Mouse (Mus musculus): ENCODE results near the gene Fdx1. TPM values are rescaled to one million over a fixed set of nuclear protein-coding genes. Genes with fewer than 3 reads are reported as not detected.

Fdx1 gene
- total RNA-seq, 1 experiment: 21.3 TPM

DNA sequence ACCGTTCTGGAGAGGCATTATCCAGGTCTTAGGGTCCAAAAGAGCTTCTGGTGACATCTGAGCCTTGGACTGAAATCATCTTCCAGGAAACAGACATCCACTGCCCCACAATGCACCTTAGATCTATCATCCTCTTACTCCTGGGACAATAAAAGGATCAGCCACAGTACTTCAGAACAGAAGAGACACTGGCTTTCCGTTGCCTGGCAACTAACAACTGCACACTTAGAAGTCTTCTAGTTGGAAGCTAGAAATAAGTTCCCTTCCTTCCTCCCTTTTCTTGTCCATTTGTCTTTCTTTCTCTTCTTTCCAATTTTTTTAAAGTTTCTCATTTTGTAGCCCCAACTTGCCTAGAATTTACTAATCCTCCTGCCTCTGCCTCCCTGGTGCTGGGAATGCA is 40.6 kb downstream of the Fdx1 start:
- no peaks in the 10 kb centered on the region for H3K4me1 ChIP-seq (ENCODE audit: control insufficient read depth in 2 of 2, insufficient read depth in 2 of 2, low read length in 2 of 2, poor library complexity in 1 of 2)
- no peak for DNase-seq (ENCODE audit: low read depth, low spot score)
- no peaks in the 10 kb centered on the region for H3K9me3 ChIP-seq (ENCODE audit: control insufficient read depth, insufficient read depth, low read depth, low read length)
- TF ChIP-seq CHD2 (IDR thresholded peaks at IDR 0.05; ENCODE audit: low read depth, low read length) (no peak), HCFC1 (IDR thresholded peaks at IDR 0.05; ENCODE audit: borderline replicate concordance, insufficient read depth, low read length) (no peak), ZNF384 (IDR thresholded peaks at IDR 0.05; ENCODE audit: low read depth, low read length) (no peak)
- in situ Hi-C loops (cut with MboI; ENCODE audit: low sequenced_read_pairs in 2 of 2, unreplicated experiment in 2 of 2): loop anchor here in 1 of 2 experiments (25.0 kb wide), 1 partner anchor 585 kb away; the partner anchor contains the start of gene 1810046K07Rik
- no peak overlapping the region for H3K4me3 ChIP-seq (ENCODE audit: insufficient read depth in 1 of 2, low read depth in 1 of 2, low read length in 2 of 2, poor library complexity in 1 of 2, severe bottlenecking in 1 of 2)
- no peaks in the 10 kb centered on the region for H3K36me3 ChIP-seq (ENCODE audit: control insufficient read depth, insufficient read depth, low read length, poor library complexity, severe bottlenecking)
- no peak overlapping the region for H3K9ac ChIP-seq (ENCODE audit: insufficient read depth, low read depth, low read length, poor library complexity, severe bottlenecking)
- no peak overlapping the region for H3K27ac ChIP-seq (ENCODE audit: insufficient read depth, low read depth, low read length, poor library complexity, severe bottlenecking)

DNA sequence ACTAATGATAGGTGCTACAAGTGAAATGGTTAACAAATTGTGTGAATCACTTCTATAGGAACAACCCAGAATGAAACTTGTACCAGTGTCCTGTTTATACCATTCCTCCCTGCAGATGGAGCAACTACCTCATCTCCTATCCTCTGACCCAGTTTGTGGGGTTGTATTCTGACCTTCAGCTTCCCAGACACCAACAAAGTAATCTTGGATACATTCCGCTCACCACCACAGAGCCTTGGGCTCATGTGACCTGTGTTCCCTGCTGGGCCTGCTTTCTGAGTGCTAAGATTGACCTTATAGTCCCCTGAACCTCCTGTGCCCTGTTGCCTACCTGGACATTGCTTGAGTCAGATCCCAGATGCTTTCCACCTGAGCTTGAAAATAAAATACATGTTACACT is 47.8 kb downstream of the Fdx1 start:
- in situ Hi-C loops (cut with MboI; ENCODE audit: low sequenced_read_pairs in 2 of 2, unreplicated experiment in 2 of 2): loop anchor here in 1 of 2 experiments (25.0 kb wide), 1 partner anchor 578 kb away; the partner anchor contains the start of gene 1810046K07Rik
- Histone ChIP-seq H3K9me3 (ENCODE audit: control insufficient read depth, insufficient read depth, low read depth, low read length) (no peaks in the 10 kb centered on the region), H3K4me1 (ENCODE audit: control insufficient read depth in 2 of 2, insufficient read depth in 2 of 2, low read length in 2 of 2, poor library complexity in 1 of 2) (no peaks in the 10 kb centered on the region), H3K27ac (ENCODE audit: insufficient read depth, low read depth, low read length, poor library complexity, severe bottlenecking) (no peak overlapping the region), H3K36me3 (ENCODE audit: control insufficient read depth, insufficient read depth, low read length, poor library complexity, severe bottlenecking) (no peaks in the 10 kb centered on the region), H3K9ac (ENCODE audit: insufficient read depth, low read depth, low read length, poor library complexity, severe bottlenecking) (no peak overlapping the region), H3K4me3 (ENCODE audit: insufficient read depth in 1 of 2, low read depth in 1 of 2, low read length in 2 of 2, poor library complexity in 1 of 2, severe bottlenecking in 1 of 2) (no peak overlapping the region)
- TF ChIP-seq CHD2 (IDR thresholded peaks at IDR 0.05; ENCODE audit: low read depth, low read length) (no peak), MAFK (IDR thresholded peaks at IDR 0.05; ENCODE audit: insufficient read depth, low read depth, low read length) (no peak), ZC3H11A (IDR thresholded peaks at IDR 0.05; ENCODE audit: borderline replicate concordance, low read depth, low read length) (no peak), ZNF384 (IDR thresholded peaks at IDR 0.05; ENCODE audit: low read depth, low read length) (no peak), HCFC1 (IDR thresholded peaks at IDR 0.05; ENCODE audit: borderline replicate concordance, insufficient read depth, low read length) (no peak)
- no peak for DNase-seq (ENCODE audit: low read depth, low spot score)

DNA sequence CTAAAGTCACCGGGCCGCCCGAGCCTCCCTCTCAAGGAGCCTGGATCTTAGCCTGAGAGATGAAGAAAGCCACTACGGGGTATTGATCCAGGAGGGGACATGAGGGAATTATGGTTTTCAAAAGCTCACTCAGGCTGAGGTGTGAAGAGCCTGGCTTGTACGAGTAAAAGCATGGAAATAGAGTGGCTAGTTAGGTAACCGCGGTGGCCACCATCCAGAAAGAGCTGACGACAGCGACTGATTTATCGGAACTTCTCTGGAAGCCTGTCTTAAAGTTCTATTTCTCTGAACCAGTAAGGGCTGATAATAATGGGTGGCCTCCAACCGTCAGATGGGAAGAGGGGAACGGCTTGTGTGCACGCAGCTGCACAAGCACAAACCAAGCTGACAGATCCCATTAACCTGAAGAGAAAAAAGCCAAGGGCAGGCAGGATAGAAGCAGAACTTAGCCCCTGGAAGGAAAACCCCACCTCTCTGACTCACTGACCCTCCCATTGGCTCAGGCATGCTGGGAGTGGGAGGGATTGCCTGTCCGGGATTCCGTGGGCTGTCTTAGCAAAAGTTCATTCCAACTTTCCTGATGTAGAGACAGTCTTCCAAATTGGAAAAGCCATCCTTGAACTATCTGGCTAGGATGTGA is 48.8 kb downstream of the Fdx1 start:
- H3K27ac ChIP-seq (ENCODE audit: insufficient read depth, low read depth, low read length, poor library complexity, severe bottlenecking): no peak overlapping the region

DNA sequence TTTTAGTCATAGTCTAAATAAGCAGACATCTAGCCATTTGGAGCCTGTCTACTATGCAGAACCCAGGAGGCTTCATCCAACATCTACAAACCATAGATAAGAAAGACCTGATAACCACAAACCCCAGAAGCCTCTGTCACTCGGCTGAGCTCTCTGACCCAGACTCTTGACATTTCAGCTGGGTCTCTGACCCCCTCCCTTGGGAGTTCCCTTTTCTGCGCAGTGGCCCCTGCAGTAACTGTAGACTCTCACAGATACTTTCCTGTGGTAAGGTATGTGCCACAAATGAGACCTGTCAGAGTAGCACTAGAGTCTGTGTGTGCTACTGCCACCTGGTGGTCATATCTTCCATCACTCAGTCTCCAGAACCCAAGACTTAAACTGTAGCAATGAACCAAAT is 54.5 kb downstream of the Fdx1 start:
- no peaks in the 10 kb centered on the region for H3K4me1 ChIP-seq (ENCODE audit: control insufficient read depth in 2 of 2, insufficient read depth in 2 of 2, low read length in 2 of 2, poor library complexity in 1 of 2)
- H3K4me3 ChIP-seq (ENCODE audit: insufficient read depth in 1 of 2, low read depth in 1 of 2, low read length in 2 of 2, poor library complexity in 1 of 2, severe bottlenecking in 1 of 2): no peak overlapping the region
- H3K9ac ChIP-seq (ENCODE audit: insufficient read depth, low read depth, low read length, poor library complexity, severe bottlenecking): no peak overlapping the region
- H3K36me3 ChIP-seq (ENCODE audit: control insufficient read depth, insufficient read depth, low read length, poor library complexity, severe bottlenecking): no peaks in the 10 kb centered on the region
- in situ Hi-C loops (cut with MboI; ENCODE audit: low sequenced_read_pairs in 2 of 2, unreplicated experiment in 2 of 2): loop anchor here in 1 of 2 experiments (25.0 kb wide), 1 partner anchor 572 kb away; the partner anchor contains the start of gene 1810046K07Rik
- peak; percentile 54; the same call in 1 of the 2 replicates for TF ChIP-seq ZC3H11A (IDR thresholded peaks at IDR 0.05; ENCODE audit: borderline replicate concordance, low read depth, low read length)
- TF ChIP-seq ZNF384 (IDR thresholded peaks at IDR 0.05; ENCODE audit: low read depth, low read length): no peak
- no peak for TF ChIP-seq CHD2 (IDR thresholded peaks at IDR 0.05; ENCODE audit: low read depth, low read length)
- no peak overlapping the region for H3K27ac ChIP-seq (ENCODE audit: insufficient read depth, low read depth, low read length, poor library complexity, severe bottlenecking)
- peak; percentile 59 for DNase-seq (ENCODE audit: low read depth, low spot score)
- H3K9me3 ChIP-seq (ENCODE audit: control insufficient read depth, insufficient read depth, low read depth, low read length): no peaks in the 10 kb centered on the region

More for the DNA sequence above, 48.8 kb downstream of the Fdx1 start:
- Histone ChIP-seq H3K4me1 (ENCODE audit: control insufficient read depth in 2 of 2, insufficient read depth in 2 of 2, low read length in 2 of 2, poor library complexity in 1 of 2) (no peaks in the 10 kb centered on the region), H3K36me3 (ENCODE audit: control insufficient read depth, insufficient read depth, low read length, poor library complexity, severe bottlenecking) (no peaks in the 10 kb centered on the region), H3K4me3 (ENCODE audit: insufficient read depth in 1 of 2, low read depth in 1 of 2, low read length in 2 of 2, poor library complexity in 1 of 2, severe bottlenecking in 1 of 2) (no peak overlapping the region), H3K9ac (ENCODE audit: insufficient read depth, low read depth, low read length, poor library complexity, severe bottlenecking) (no peak overlapping the region), H3K9me3 (ENCODE audit: control insufficient read depth, insufficient read depth, low read depth, low read length) (no peaks in the 10 kb centered on the region)
- in situ Hi-C loops (cut with MboI; ENCODE audit: low sequenced_read_pairs in 2 of 2, unreplicated experiment in 2 of 2): loop anchor here in 1 of 2 experiments (25.0 kb wide), 1 partner anchor 577 kb away; the partner anchor contains the start of gene 1810046K07Rik
- no peak for DNase-seq (ENCODE audit: low read depth, low spot score)
- no peak for TF ChIP-seq MAFK (IDR thresholded peaks at IDR 0.05; ENCODE audit: insufficient read depth, low read depth, low read length)
- TF ChIP-seq ZC3H11A (IDR thresholded peaks at IDR 0.05; ENCODE audit: borderline replicate concordance, low read depth, low read length): no peak

DNA sequence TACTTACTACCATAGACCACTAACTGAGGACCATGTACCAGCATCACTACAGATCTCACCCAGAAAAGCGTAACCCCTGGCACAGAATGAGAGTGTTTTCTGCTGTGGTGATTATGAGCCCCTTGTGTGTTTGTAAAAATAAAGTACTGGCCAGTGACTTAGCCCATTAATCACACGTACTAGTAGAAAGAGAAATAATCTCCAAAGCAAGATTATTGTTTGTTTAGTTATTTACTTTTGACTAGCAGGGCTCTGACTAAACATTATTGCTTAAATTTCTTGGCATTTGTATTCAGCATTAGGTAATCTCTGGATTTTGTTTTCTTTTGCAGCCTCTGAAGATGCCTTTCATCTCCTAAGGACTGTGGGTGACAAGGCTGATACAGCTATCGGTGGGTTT is 55.1 kb downstream of the Fdx1 start:
- no peak for TF ChIP-seq MAFK (IDR thresholded peaks at IDR 0.05; ENCODE audit: insufficient read depth, low read depth, low read length)
- TF ChIP-seq ZC3H11A (IDR thresholded peaks at IDR 0.05; ENCODE audit: borderline replicate concordance, low read depth, low read length): no peak
- no peak for TF ChIP-seq ZNF384 (IDR thresholded peaks at IDR 0.05; ENCODE audit: low read depth, low read length)
- TF ChIP-seq HCFC1 (IDR thresholded peaks at IDR 0.05; ENCODE audit: borderline replicate concordance, insufficient read depth, low read length): no peak
- TF ChIP-seq CHD2 (IDR thresholded peaks at IDR 0.05; ENCODE audit: low read depth, low read length): no peak

More for the DNA sequence above, 55.1 kb downstream of the Fdx1 start:
- Histone ChIP-seq H3K9me3 (ENCODE audit: control insufficient read depth, insufficient read depth, low read depth, low read length) (no peaks in the 10 kb centered on the region), H3K27ac (ENCODE audit: insufficient read depth, low read depth, low read length, poor library complexity, severe bottlenecking) (no peak overlapping the region), H3K36me3 (ENCODE audit: control insufficient read depth, insufficient read depth, low read length, poor library complexity, severe bottlenecking) (no peaks in the 10 kb centered on the region), H3K9ac (ENCODE audit: insufficient read depth, low read depth, low read length, poor library complexity, severe bottlenecking) (no peak overlapping the region), H3K4me1 (ENCODE audit: control insufficient read depth in 2 of 2, insufficient read depth in 2 of 2, low read length in 2 of 2, poor library complexity in 1 of 2) (no peaks in the 10 kb centered on the region), H3K4me3 (ENCODE audit: insufficient read depth in 1 of 2, low read depth in 1 of 2, low read length in 2 of 2, poor library complexity in 1 of 2, severe bottlenecking in 1 of 2) (no peak overlapping the region)
- in situ Hi-C loops (cut with MboI; ENCODE audit: low sequenced_read_pairs in 2 of 2, unreplicated experiment in 2 of 2): loop anchor here in 1 of 2 experiments (25.0 kb wide), 1 partner anchor 571 kb away; the partner anchor contains the start of gene 1810046K07Rik
- DNase-seq (ENCODE audit: low read depth, low spot score): no peak

Data from ES-E14 (cell line).